Mouse (Mus musculus): ENCODE measurements around the gene Lrwd1. TPM values are rescaled to one million over a fixed set of nuclear protein-coding genes. Genes with fewer than 3 reads are reported as not detected.

The Lrwd1 gene
- 49.1 and 54.6 TPM in 2 replicates for polyA plus RNA-seq (2011; ENCODE audit: insufficient read depth, insufficient read length, low read depth, missing spikeins)

DNA sequence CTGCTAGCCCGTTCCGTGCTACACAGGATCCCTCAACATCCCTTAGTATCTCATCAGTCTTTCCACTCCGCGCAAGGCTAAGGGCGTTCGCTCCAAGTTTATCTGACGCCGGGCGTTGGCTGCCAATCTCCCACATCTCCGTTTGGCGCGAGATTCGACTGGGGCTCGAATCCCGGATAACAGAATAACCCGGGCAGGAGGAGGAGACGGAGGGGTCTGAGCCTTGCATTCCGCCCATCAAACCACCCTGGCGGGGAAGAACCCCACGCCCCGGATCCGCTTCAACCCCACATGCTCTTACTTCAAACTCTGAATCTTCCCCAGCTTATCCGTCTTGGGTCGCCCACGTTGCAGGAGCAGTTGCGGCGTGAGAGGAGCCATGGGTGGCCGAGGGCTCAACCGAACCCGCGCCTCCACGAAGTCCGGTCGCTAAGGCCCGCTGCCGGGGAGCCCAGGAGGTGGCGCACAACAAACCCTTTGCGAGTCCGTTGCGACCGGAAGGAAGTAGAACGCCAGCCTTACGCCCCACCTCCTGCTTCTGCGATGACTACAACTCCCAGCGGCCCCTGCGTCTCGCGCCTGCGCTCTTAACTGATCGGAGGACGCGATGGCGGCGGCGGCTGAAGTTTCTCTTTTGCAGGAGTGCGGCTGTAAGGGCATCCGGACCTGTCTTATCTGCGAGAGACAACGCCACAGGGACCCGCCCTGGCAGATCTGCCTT is at the start of gene Lrwd1, which contains the start of gene Alkbh4:
TSS of gene Lrwd1 (minus strand) at position 504 of the 721 bp plus-strand sequence.
TSS of gene Alkbh4 (plus strand) at position 576 of the 721 bp plus-strand sequence.
- no peak within 1 kb of the TSS for H3K27ac ChIP-seq (ENCODE audit: insufficient read depth, low read length)
- H3K9me3 ChIP-seq (replicated peaks; ENCODE audit: control insufficient read depth, insufficient read depth, low read length, poor library complexity, severe bottlenecking) = no peaks in the 10 kb centered on the region
- TF ChIP-seq CTCF (IDR thresholded peaks at IDR 0.05; ENCODE audit: low read depth, low read length) (peak; percentile 66), POLR2A (IDR thresholded peaks at IDR 0.05; ENCODE audit: insufficient read depth, low read length) (peak; percentile 69), EP300 (IDR thresholded peaks at IDR 0.05; ENCODE audit: insufficient read depth, low read depth, low read length) (no peak)
- peak within 1 kb of the TSS; percentile 82 for H3K9ac ChIP-seq (ENCODE audit: low read depth, poor library complexity, severe bottlenecking)
- H3K4me3 ChIP-seq (ENCODE audit: low read depth, low read length) = peak within 1 kb of the TSS; percentile 97
- H3K27me3 ChIP-seq (ENCODE audit: control insufficient read depth, insufficient read depth, low read length, poor library complexity, severe bottlenecking) = no peaks in the 10 kb centered on the region
- no peaks in the 10 kb centered on the region for H3K36me3 ChIP-seq (ENCODE audit: control insufficient read depth, insufficient read depth, low read length, poor library complexity, severe bottlenecking)
- H3K4me1 ChIP-seq (ENCODE audit: control insufficient read depth, insufficient read depth, low read length) = peaks cover 5% of the 10 kb centered on the region

DNA sequence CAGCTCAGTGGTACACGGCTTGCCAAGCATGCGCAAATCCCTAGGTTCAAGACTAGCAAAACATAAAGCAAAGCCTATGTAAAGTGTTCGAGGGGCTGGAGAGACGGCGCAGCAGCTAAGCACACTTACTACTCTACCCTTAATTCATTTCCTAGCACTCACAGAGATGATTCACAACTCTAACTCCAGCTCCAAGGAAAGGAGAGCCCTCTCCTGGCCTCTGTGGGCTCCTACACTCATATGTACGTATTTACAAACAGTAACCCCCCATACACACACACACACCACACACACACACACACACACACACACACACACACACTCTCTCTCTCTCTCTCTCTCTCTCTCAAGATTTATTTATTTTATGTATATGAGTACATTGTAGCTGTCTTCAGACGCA is 47.9 kb upstream of the Lrwd1 start:
- peaks cover 4% of the 10 kb centered on the region for H3K4me1 ChIP-seq (ENCODE audit: control insufficient read depth, insufficient read depth, low read length)
- no peaks in the 10 kb centered on the region for H3K9me3 ChIP-seq (replicated peaks; ENCODE audit: control insufficient read depth, insufficient read depth, low read length, poor library complexity, severe bottlenecking)
- no peak for TF ChIP-seq EP300 (IDR thresholded peaks at IDR 0.05; ENCODE audit: insufficient read depth, low read depth, low read length)
- no peak for TF ChIP-seq POLR2A (IDR thresholded peaks at IDR 0.05; ENCODE audit: insufficient read depth, low read length)
- no peak for TF ChIP-seq CTCF (IDR thresholded peaks at IDR 0.05; ENCODE audit: low read depth, low read length)
- no peak overlapping the region for H3K9ac ChIP-seq (ENCODE audit: low read depth, poor library complexity, severe bottlenecking)
- H3K27me3 ChIP-seq (ENCODE audit: control insufficient read depth, insufficient read depth, low read length, poor library complexity, severe bottlenecking) = no peaks in the 10 kb centered on the region
- no peak overlapping the region for H3K4me3 ChIP-seq (ENCODE audit: low read depth, low read length)
- H3K36me3 ChIP-seq (ENCODE audit: control insufficient read depth, insufficient read depth, low read length, poor library complexity, severe bottlenecking) = peaks cover 23% of the 10 kb centered on the region
- H3K27ac ChIP-seq (ENCODE audit: insufficient read depth, low read length) = no peak overlapping the region

DNA sequence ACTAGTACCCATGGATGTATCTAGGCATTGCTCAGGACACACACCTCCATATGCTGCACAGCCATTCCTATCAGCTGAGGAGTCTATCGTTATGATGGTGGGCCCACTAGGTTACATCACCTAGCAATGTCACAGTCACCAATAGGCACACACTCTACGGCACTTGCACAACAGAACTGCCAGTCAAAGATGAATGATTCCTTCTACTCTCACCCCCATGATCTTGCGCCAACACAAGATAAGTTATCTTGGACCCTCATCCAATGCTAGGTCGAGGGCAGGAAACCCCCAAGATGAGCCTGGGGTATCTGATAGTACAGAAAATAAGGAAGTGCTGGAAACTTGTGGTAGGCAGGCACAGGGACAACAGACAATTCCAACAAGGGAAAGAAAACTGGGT is 47.0 kb upstream of the Lrwd1 start:
- Histone ChIP-seq H3K9ac (ENCODE audit: low read depth, poor library complexity, severe bottlenecking) (no peak overlapping the region), H3K9me3 (replicated peaks; ENCODE audit: control insufficient read depth, insufficient read depth, low read length, poor library complexity, severe bottlenecking) (no peaks in the 10 kb centered on the region), H3K36me3 (ENCODE audit: control insufficient read depth, insufficient read depth, low read length, poor library complexity, severe bottlenecking) (peaks cover 21% of the 10 kb centered on the region), H3K4me3 (ENCODE audit: low read depth, low read length) (no peak overlapping the region), H3K27me3 (ENCODE audit: control insufficient read depth, insufficient read depth, low read length, poor library complexity, severe bottlenecking) (no peaks in the 10 kb centered on the region), H3K4me1 (ENCODE audit: control insufficient read depth, insufficient read depth, low read length) (peaks cover 4% of the 10 kb centered on the region), H3K27ac (ENCODE audit: insufficient read depth, low read length) (no peak overlapping the region)
- no peak for TF ChIP-seq EP300 (IDR thresholded peaks at IDR 0.05; ENCODE audit: insufficient read depth, low read depth, low read length)
- TF ChIP-seq POLR2A (IDR thresholded peaks at IDR 0.05; ENCODE audit: insufficient read depth, low read length) = no peak
- TF ChIP-seq CTCF (IDR thresholded peaks at IDR 0.05; ENCODE audit: low read depth, low read length) = no peak

DNA sequence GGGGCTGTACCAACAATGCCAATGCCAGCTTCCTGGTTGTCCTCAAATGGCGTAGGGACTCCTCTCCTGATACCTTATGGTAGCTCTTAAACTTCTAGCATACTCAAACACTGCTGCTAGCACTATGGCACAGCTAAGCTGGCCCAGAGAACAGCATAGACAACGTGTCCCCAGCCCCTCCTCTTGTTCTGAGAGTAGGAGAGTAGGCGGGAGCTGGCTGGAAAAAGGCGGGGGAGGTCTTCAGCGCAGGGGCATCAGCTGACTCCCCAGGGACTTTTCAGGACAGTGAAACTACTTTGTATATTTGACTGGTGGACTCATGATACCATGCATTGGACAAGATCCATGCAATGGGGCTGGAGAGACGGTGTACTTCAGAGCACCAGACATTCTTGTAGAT is 46.2 kb upstream of the Lrwd1 start:
- Histone ChIP-seq H3K36me3 (ENCODE audit: control insufficient read depth, insufficient read depth, low read length, poor library complexity, severe bottlenecking) (peaks cover 18% of the 10 kb centered on the region), H3K4me1 (ENCODE audit: control insufficient read depth, insufficient read depth, low read length) (peaks cover 4% of the 10 kb centered on the region)

DNA sequence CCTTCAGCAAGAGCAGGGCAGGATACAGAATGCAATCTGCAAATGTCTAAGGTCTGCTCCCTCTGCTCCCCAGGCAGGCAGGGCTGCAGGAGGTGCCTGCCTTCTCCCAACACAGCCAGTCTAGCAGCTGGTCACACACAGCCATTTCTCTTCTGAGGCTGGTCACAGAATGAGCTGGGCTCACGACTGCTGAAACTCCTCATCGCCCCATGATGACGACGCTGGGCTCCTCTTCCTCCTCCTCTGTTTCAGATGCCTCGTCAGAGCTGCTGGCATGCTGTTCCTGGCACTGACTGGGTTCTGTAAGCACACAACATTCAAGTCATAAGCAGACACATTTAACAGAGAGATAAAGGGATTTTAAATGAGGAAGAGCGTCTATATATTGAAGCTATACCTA is 45.3 kb upstream of the Lrwd1 start:
- Histone ChIP-seq H3K4me1 (ENCODE audit: control insufficient read depth, insufficient read depth, low read length) (peaks cover 4% of the 10 kb centered on the region), H3K9ac (ENCODE audit: low read depth, poor library complexity, severe bottlenecking) (no peak overlapping the region), H3K4me3 (ENCODE audit: low read depth, low read length) (no peak overlapping the region), H3K27me3 (ENCODE audit: control insufficient read depth, insufficient read depth, low read length, poor library complexity, severe bottlenecking) (no peaks in the 10 kb centered on the region), H3K27ac (ENCODE audit: insufficient read depth, low read length) (no peak overlapping the region), H3K36me3 (ENCODE audit: control insufficient read depth, insufficient read depth, low read length, poor library complexity, severe bottlenecking) (peaks cover 16% of the 10 kb centered on the region), H3K9me3 (replicated peaks; ENCODE audit: control insufficient read depth, insufficient read depth, low read length, poor library complexity, severe bottlenecking) (no peaks in the 10 kb centered on the region)
- TF ChIP-seq POLR2A (IDR thresholded peaks at IDR 0.05; ENCODE audit: insufficient read depth, low read length) (no peak), CTCF (IDR thresholded peaks at IDR 0.05; ENCODE audit: low read depth, low read length) (no peak), EP300 (IDR thresholded peaks at IDR 0.05; ENCODE audit: insufficient read depth, low read depth, low read length) (no peak)

More for the DNA sequence above, 46.2 kb upstream of the Lrwd1 start:
- no peak overlapping the region for H3K4me3 ChIP-seq (ENCODE audit: low read depth, low read length)
- no peaks in the 10 kb centered on the region for H3K9me3 ChIP-seq (replicated peaks; ENCODE audit: control insufficient read depth, insufficient read depth, low read length, poor library complexity, severe bottlenecking)
- TF ChIP-seq EP300 (IDR thresholded peaks at IDR 0.05; ENCODE audit: insufficient read depth, low read depth, low read length) (no peak), POLR2A (IDR thresholded peaks at IDR 0.05; ENCODE audit: insufficient read depth, low read length) (no peak), CTCF (IDR thresholded peaks at IDR 0.05; ENCODE audit: low read depth, low read length) (no peak)
- no peak overlapping the region for H3K27ac ChIP-seq (ENCODE audit: insufficient read depth, low read length)
- no peak overlapping the region for H3K9ac ChIP-seq (ENCODE audit: low read depth, poor library complexity, severe bottlenecking)
- no peaks in the 10 kb centered on the region for H3K27me3 ChIP-seq (ENCODE audit: control insufficient read depth, insufficient read depth, low read length, poor library complexity, severe bottlenecking)

DNA sequence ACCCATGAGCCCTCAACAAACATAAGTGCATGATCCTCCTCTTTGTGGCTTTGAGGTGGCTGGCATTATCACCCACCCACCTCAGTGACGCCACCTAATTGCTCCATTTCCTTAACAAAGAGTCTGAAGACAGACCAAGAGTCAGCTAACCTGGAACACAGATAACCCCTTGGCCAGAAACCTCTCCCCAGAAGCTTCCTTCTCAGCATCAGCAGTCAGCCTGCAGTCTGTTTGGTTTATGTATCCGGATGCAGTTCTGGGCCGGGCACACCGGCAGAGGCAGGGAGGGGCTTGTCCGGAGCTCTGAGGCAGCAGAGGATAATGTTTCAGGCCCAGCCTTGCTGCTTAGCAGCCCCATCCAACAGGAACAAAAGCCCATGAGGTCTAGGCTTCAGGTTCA is 43.7 kb upstream of the Lrwd1 start:
- Histone ChIP-seq H3K4me1 (ENCODE audit: control insufficient read depth, insufficient read depth, low read length) (peaks cover 4% of the 10 kb centered on the region), H3K9me3 (replicated peaks; ENCODE audit: control insufficient read depth, insufficient read depth, low read length, poor library complexity, severe bottlenecking) (no peaks in the 10 kb centered on the region), H3K36me3 (ENCODE audit: control insufficient read depth, insufficient read depth, low read length, poor library complexity, severe bottlenecking) (peaks cover 16% of the 10 kb centered on the region), H3K4me3 (ENCODE audit: low read depth, low read length) (no peak overlapping the region), H3K27ac (ENCODE audit: insufficient read depth, low read length) (0 out of 2 replicates have a peak overlapping the region, but pooled peaks have one; percentile 37), H3K9ac (ENCODE audit: low read depth, poor library complexity, severe bottlenecking) (no peak overlapping the region), H3K27me3 (ENCODE audit: control insufficient read depth, insufficient read depth, low read length, poor library complexity, severe bottlenecking) (no peaks in the 10 kb centered on the region)
- no peak for TF ChIP-seq EP300 (IDR thresholded peaks at IDR 0.05; ENCODE audit: insufficient read depth, low read depth, low read length)
- no peak for TF ChIP-seq POLR2A (IDR thresholded peaks at IDR 0.05; ENCODE audit: insufficient read depth, low read length)
- TF ChIP-seq CTCF (IDR thresholded peaks at IDR 0.05; ENCODE audit: low read depth, low read length) = no peak
